ENCODE assay signal across 21 mouse cellular contexts in the genomic region with DNA sequence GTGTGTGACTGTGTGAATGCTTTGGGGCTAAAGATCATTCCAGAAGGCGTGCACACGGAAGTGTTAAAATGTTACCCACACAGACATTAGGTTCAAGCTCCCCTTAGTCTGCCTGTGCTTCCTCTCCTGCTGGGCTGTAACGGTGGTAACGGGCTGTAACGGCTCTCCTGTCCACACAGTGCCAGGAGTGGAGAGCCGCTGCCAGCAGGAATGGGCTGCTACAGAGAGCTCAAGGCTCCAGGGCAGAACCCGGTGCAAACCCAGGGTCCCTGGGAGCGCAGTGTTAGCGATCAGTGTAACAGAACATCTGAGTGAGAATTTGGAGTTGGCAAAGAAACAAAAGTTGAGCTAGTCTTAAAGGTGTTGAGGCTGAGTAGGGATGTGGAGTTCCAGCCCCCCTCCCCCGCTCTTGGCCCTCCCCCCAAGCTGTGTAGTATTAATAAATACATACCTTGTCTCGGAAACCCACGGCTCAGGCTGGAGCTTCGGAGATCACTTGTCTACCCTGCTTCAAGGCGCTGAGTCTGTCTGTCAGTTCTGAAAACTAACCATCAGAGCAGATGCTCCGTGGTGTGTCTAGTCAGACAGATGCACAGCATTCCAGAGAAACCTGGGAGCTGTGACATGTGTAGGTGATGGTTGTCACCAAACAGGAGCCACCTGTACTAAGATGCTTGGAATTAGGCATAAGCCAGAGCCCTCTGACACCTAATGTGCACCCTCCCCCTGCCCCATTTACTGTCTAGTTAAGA. TPM values are rescaled to one million over a fixed set of nuclear protein-coding genes. Genes with fewer than 3 reads are reported as not detected.
DNase-seq lines count a peak whose midpoint lies in the region; ATAC-seq and TF ChIP-seq lines count a peak whose summit lies in the region.
"Had no signal": no experiment of that assay in that cellular context is flagged by ENCODE, and none has a peak within 500 bp of the region (broad histone marks: within the 10 kb centered on the region; RNA-seq: fewer than 3 reads in every experiment).

No protein-coding gene starts in this region.

- ATAC-seq in embryonic facial prominence, embryonic 14.5 days (ENCODE audit: low read depth) = no peak; the same call in 1 of the 2 replicates
- ATAC-seq in kidney, postnatal 0 days (replicated peaks; ENCODE audit: low FRiP score, low read depth) = 0 out of 2 replicates have a peak, but pooled peaks have one; percentile 43
- ATAC-seq in lung, embryonic 16.5 days (ENCODE audit: low read depth) = 0 out of 2 replicates have a peak, but pooled peaks have one; percentile 15
- ATAC-seq: CD4-positive, CD25-positive, alpha-beta regulatory T cell, adult 4 months; forebrain, embryonic 15.5 days had no signal

- peak; percentile 5 for DNase-seq in embryonic facial prominence, embryonic 14.5 days (ENCODE audit: low spot score)
- no peak for DNase-seq in embryonic facial prominence, embryonic 10.5 days (ENCODE audit: low spot score)
- no peak for DNase-seq in kidney, postnatal 0 days (ENCODE audit: low spot score)
- DNase-seq in kidney, adult 2 months = no peak
- DNase-seq in lung, postnatal 10 days = no peak
- peak; percentile 5 for DNase-seq in brain, embryonic 14.5 days (ENCODE audit: low read depth)
- DNase-seq in embryo, embryonic 9.5 days (ENCODE audit: extremely low spot score) = no peak
- DNase-seq: adrenal gland, postnatal 10 days; B cell, adult 2 months; cerebellum, adult 18-20 months; cerebellum, adult 9-11 months; cerebellum, postnatal 36 days; gastrocnemius, postnatal 36 days; heart, adult 2 months; heart, postnatal 36 days had no signal

- peaks cover 42% of the 10 kb centered on the region for H3K36me3 ChIP-seq in embryonic facial prominence, embryonic 14.5 days (ENCODE audit: control insufficient read depth, insufficient read depth, low read length)
- H3K36me3 ChIP-seq in embryonic facial prominence, embryonic 10.5 days (replicated peaks) = peaks cover 58% of the 10 kb centered on the region
- H3K36me3 ChIP-seq in kidney, postnatal 0 days (ENCODE audit: insufficient read depth, low read length) = 0 out of 2 replicates have a peak, but pooled peaks cover 15% of the 10 kb centered on the region
- H3K36me3 ChIP-seq in kidney, adult 2 months (ENCODE audit: control insufficient read depth, insufficient read depth, low read length) = no peaks in the 10 kb centered on the region; the same call in none of the 2 replicates
- peaks cover 5% of the 10 kb centered on the region; the same call in 1 of the 2 replicates for H3K36me3 ChIP-seq in lung, embryonic 16.5 days (ENCODE audit: control insufficient read depth, insufficient read depth, low read length)

- no peak overlapping the region for H3K9ac ChIP-seq in embryonic facial prominence, embryonic 14.5 days (ENCODE audit: low read depth, low read length)
- H3K9ac ChIP-seq in kidney, postnatal 0 days (ENCODE audit: low read depth, low read length) = no peak overlapping the region
- no peak overlapping the region for H3K9ac ChIP-seq in lung, embryonic 16.5 days (ENCODE audit: low read length)
- H3K9ac ChIP-seq: forebrain, embryonic 15.5 days; heart, embryonic 12.5 days; hindbrain, embryonic 15.5 days had no signal

- H3K27ac ChIP-seq in embryonic facial prominence, embryonic 14.5 days (replicated peaks; ENCODE audit: low read depth, low read length) = no peak overlapping the region
- no peak overlapping the region for H3K27ac ChIP-seq in embryonic facial prominence, embryonic 10.5 days (replicated peaks)
- no peak overlapping the region for H3K27ac ChIP-seq in kidney, postnatal 0 days
- H3K27ac ChIP-seq in kidney, adult 2 months (ENCODE audit: insufficient read depth, low read depth, low read length) = no peak overlapping the region
- no peak overlapping the region for H3K27ac ChIP-seq in lung, embryonic 16.5 days (ENCODE audit: low read length)
- H3K27ac ChIP-seq: forebrain, embryonic 15.5 days; heart, adult 2 months; hindbrain, embryonic 15.5 days had no signal

- no peak overlapping the region for H3K4me2 ChIP-seq in embryonic facial prominence, embryonic 14.5 days (ENCODE audit: low read depth, low read length)
- no peak overlapping the region for H3K4me2 ChIP-seq in kidney, postnatal 0 days (ENCODE audit: low read length)
- H3K4me2 ChIP-seq in lung, embryonic 16.5 days (ENCODE audit: low read depth, low read length) = no peak overlapping the region
- H3K4me2 ChIP-seq: forebrain, embryonic 15.5 days; heart, embryonic 12.5 days; hindbrain, embryonic 15.5 days had no signal

- 74% methylated on average over 15 of the region's 15 CpGs for WGBS in embryonic facial prominence, embryonic 14.5 days
- WGBS in embryonic facial prominence, embryonic 10.5 days = 88% methylated on average over 15 of the region's 15 CpGs
- 66% methylated on average over 15 of the region's 15 CpGs for WGBS in kidney, postnatal 0 days
- 65% methylated on average over 15 of the region's 15 CpGs for WGBS in kidney, adult 2 months
- 70% methylated on average over 15 of the region's 15 CpGs for WGBS in lung, embryonic 16.5 days

- no peak for TF ChIP-seq POLR2A in kidney, adult 2 months (IDR thresholded peaks at IDR 0.05; ENCODE audit: low read depth, low read length)
- no peak for TF ChIP-seq POLR2A in brain, embryonic 14.5 days (IDR thresholded peaks at IDR 0.05; ENCODE audit: borderline replicate concordance, extremely low read depth, insufficient read depth, insufficient read length, poor library complexity, severe bottlenecking)

- H3K4me1 ChIP-seq in embryonic facial prominence, embryonic 14.5 days (ENCODE audit: control insufficient read depth, insufficient read depth, low read length) = no peaks in the 10 kb centered on the region
- H3K4me1 ChIP-seq in embryonic facial prominence, embryonic 10.5 days = no peaks in the 10 kb centered on the region
- no peaks in the 10 kb centered on the region for H3K4me1 ChIP-seq in kidney, postnatal 0 days (replicated peaks; ENCODE audit: insufficient read depth, low read length)
- no peaks in the 10 kb centered on the region for H3K4me1 ChIP-seq in kidney, adult 2 months (ENCODE audit: control insufficient read depth, insufficient read depth, low read length)
- H3K4me1 ChIP-seq in lung, embryonic 16.5 days (replicated peaks; ENCODE audit: control insufficient read depth, insufficient read depth, low read length) = no peaks in the 10 kb centered on the region
- H3K4me1 ChIP-seq: forebrain, embryonic 15.5 days; heart, embryonic 12.5 days; hindbrain, embryonic 15.5 days had no signal

- no peak for TF ChIP-seq CTCF in kidney, postnatal 0 days (IDR thresholded peaks at IDR 0.05; ENCODE audit: low read depth)
- TF ChIP-seq CTCF in kidney, adult 2 months (conservative IDR thresholded peaks at IDR 0.05; ENCODE audit: insufficient read depth, insufficient read length, low read depth, low read length) = no peak
- TF ChIP-seq CTCF in brain, embryonic 14.5 days (IDR thresholded peaks at IDR 0.05; ENCODE audit: borderline replicate concordance, extremely low read depth, insufficient read depth, insufficient read length) = no peak

- no peaks in the 10 kb centered on the region for H3K9me3 ChIP-seq in embryonic facial prominence, embryonic 14.5 days (ENCODE audit: control insufficient read depth, low read length)
- H3K9me3 ChIP-seq in embryonic facial prominence, embryonic 10.5 days = no peaks in the 10 kb centered on the region
- H3K9me3 ChIP-seq in kidney, postnatal 0 days (replicated peaks; ENCODE audit: low read length) = no peaks in the 10 kb centered on the region
- no peaks in the 10 kb centered on the region for H3K9me3 ChIP-seq in lung, embryonic 16.5 days (ENCODE audit: control insufficient read depth, low read length)
- H3K9me3 ChIP-seq: forebrain, embryonic 15.5 days; G1E; heart, embryonic 12.5 days; hindbrain, embryonic 15.5 days had no signal

- no peaks in the 10 kb centered on the region for H3K27me3 ChIP-seq in embryonic facial prominence, embryonic 14.5 days (replicated peaks; ENCODE audit: control insufficient read depth, insufficient read depth, low read length)
- H3K27me3 ChIP-seq in embryonic facial prominence, embryonic 10.5 days (replicated peaks; ENCODE audit: low read depth, poor library complexity, severe bottlenecking) = no peaks in the 10 kb centered on the region
- no peaks in the 10 kb centered on the region for H3K27me3 ChIP-seq in kidney, postnatal 0 days (ENCODE audit: insufficient read depth, low read length)
- no peaks in the 10 kb centered on the region for H3K27me3 ChIP-seq in kidney, adult 2 months (replicated peaks; ENCODE audit: control insufficient read depth, insufficient read depth, low read length)
- H3K27me3 ChIP-seq in lung, embryonic 16.5 days (ENCODE audit: control insufficient read depth, insufficient read depth, low read depth, low read length) = no peaks in the 10 kb centered on the region
- H3K27me3 ChIP-seq: forebrain, embryonic 15.5 days; heart, embryonic 12.5 days; hindbrain, embryonic 15.5 days had no signal

- H3K4me3 ChIP-seq in embryonic facial prominence, embryonic 14.5 days (ENCODE audit: low read depth, low read length) = no peak overlapping the region
- no peak overlapping the region for H3K4me3 ChIP-seq in embryonic facial prominence, embryonic 10.5 days
- no peak overlapping the region for H3K4me3 ChIP-seq in kidney, postnatal 0 days (replicated peaks; ENCODE audit: low read depth, low read length)
- H3K4me3 ChIP-seq in kidney, adult 2 months (ENCODE audit: insufficient read depth, low read depth, low read length) = no peak overlapping the region
- H3K4me3 ChIP-seq in lung, embryonic 16.5 days (ENCODE audit: low read length) = no peak overlapping the region
- H3K4me3 ChIP-seq: forebrain, embryonic 15.5 days; heart, adult 2 months; heart, embryonic 12.5 days; hindbrain, embryonic 15.5 days had no signal

RNA-seq across cellular contexts. Expression of a gene that starts 26.0 kb away (rescaled TPM):
- 17.7 and 19.9 TPM in 2 replicates for polyA plus RNA-seq in embryonic facial prominence, embryonic 14.5 days (2014; fragmentation: Nextera tagmentation; extraction: Ambion mirVana)
- 30.0 and 32.3 TPM in 2 replicates for polyA plus RNA-seq in embryonic facial prominence, embryonic 10.5 days (2016; fragmentation: Nextera tagmentation; extraction: Ambion mirVana)
- 55.3 and 55.8 TPM in 2 replicates for polyA plus RNA-seq in kidney, postnatal 0 days (2015; fragmentation: Nextera tagmentation; extraction: Ambion mirVana)
- 52.6 and 55.0 TPM in 2 replicates for polyA plus RNA-seq in kidney, adult 2 months (2012; rRNA removed)
- polyA plus RNA-seq in lung, embryonic 16.5 days (2015; fragmentation: Nextera tagmentation; extraction: Ambion mirVana) = 22.6 and 24.8 TPM in 2 replicates
- 14.7 and 18.8 TPM in 2 replicates for polyA plus RNA-seq in brain, embryonic 14.5 days (2012; rRNA removed)

RNA-seq across cellular contexts. Expression of a gene that starts 27.2 kb away (rescaled TPM):
- 11.6 and 14.0 TPM in 2 replicates for polyA plus RNA-seq in embryonic facial prominence, embryonic 14.5 days (2014; fragmentation: Nextera tagmentation; extraction: Ambion mirVana)
- polyA plus RNA-seq in embryonic facial prominence, embryonic 10.5 days (2016; fragmentation: Nextera tagmentation; extraction: Ambion mirVana) = 14.2 and 14.5 TPM in 2 replicates
- 11.6 and 12.9 TPM in 2 replicates for polyA plus RNA-seq in kidney, postnatal 0 days (2015; fragmentation: Nextera tagmentation; extraction: Ambion mirVana)
- polyA plus RNA-seq in kidney, adult 2 months (2012; rRNA removed) = 11.4 and 13.7 TPM in 2 replicates
- polyA plus RNA-seq in lung, embryonic 16.5 days (2015; fragmentation: Nextera tagmentation; extraction: Ambion mirVana) = 10.7 and 11.5 TPM in 2 replicates
- polyA plus RNA-seq in brain, embryonic 14.5 days (2012; rRNA removed) = 20.9 and 21.0 TPM in 2 replicates

RNA-seq across cellular contexts. Expression of a gene that starts 35.5 kb away (rescaled TPM):
- 188 and 208 TPM in 2 replicates for polyA plus RNA-seq in embryonic facial prominence, embryonic 14.5 days (2014; fragmentation: Nextera tagmentation; extraction: Ambion mirVana)
- polyA plus RNA-seq in embryonic facial prominence, embryonic 10.5 days (2016; fragmentation: Nextera tagmentation; extraction: Ambion mirVana) = 340 and 346 TPM in 2 replicates
- 185 and 187 TPM in 2 replicates for polyA plus RNA-seq in kidney, postnatal 0 days (2015; fragmentation: Nextera tagmentation; extraction: Ambion mirVana)
- 12.8 and 17.6 TPM in 2 replicates for polyA plus RNA-seq in kidney, adult 2 months (2012; rRNA removed)
- polyA plus RNA-seq in lung, embryonic 16.5 days (2015; fragmentation: Nextera tagmentation; extraction: Ambion mirVana) = 221 and 256 TPM in 2 replicates
- 66.4 and 66.6 TPM in 2 replicates for polyA plus RNA-seq in brain, embryonic 14.5 days (2012; rRNA removed)

RNA-seq across cellular contexts. Expression of a gene that starts 52.0 kb away (rescaled TPM):
- polyA plus RNA-seq in embryonic facial prominence, embryonic 14.5 days (2014; fragmentation: Nextera tagmentation; extraction: Ambion mirVana) = 4.9 and 5.3 TPM in 2 replicates
- polyA plus RNA-seq in embryonic facial prominence, embryonic 10.5 days (2016; fragmentation: Nextera tagmentation; extraction: Ambion mirVana) = 0.79 and 0.90 TPM in 2 replicates
- 1.1 and 1.6 TPM in 2 replicates for polyA plus RNA-seq in kidney, postnatal 0 days (2015; fragmentation: Nextera tagmentation; extraction: Ambion mirVana)
- polyA plus RNA-seq in kidney, adult 2 months (2012; rRNA removed) = 3.1 and 3.2 TPM in 2 replicates
- polyA plus RNA-seq in lung, embryonic 16.5 days (2015; fragmentation: Nextera tagmentation; extraction: Ambion mirVana) = 1.4 and 1.5 TPM in 2 replicates
- polyA plus RNA-seq in brain, embryonic 14.5 days (2012; rRNA removed) = 1.0 and 2.2 TPM in 2 replicates

RNA-seq across cellular contexts. Expression of a gene that starts 55.9 kb away (rescaled TPM):
- 4.1 and 4.8 TPM in 2 replicates for polyA plus RNA-seq in embryonic facial prominence, embryonic 14.5 days (2014; fragmentation: Nextera tagmentation; extraction: Ambion mirVana)
- 2.0 and 3.0 TPM in 2 replicates for polyA plus RNA-seq in embryonic facial prominence, embryonic 10.5 days (2016; fragmentation: Nextera tagmentation; extraction: Ambion mirVana)
- 2.3 and 2.7 TPM in 2 replicates for polyA plus RNA-seq in kidney, postnatal 0 days (2015; fragmentation: Nextera tagmentation; extraction: Ambion mirVana)
- 2.5 and 2.6 TPM in 2 replicates for polyA plus RNA-seq in kidney, adult 2 months (2012; rRNA removed)
- polyA plus RNA-seq in lung, embryonic 16.5 days (2015; fragmentation: Nextera tagmentation; extraction: Ambion mirVana) = 2.6 and 2.8 TPM in 2 replicates
- 10.1 and 11.3 TPM in 2 replicates for polyA plus RNA-seq in brain, embryonic 14.5 days (2012; rRNA removed)
- polyA plus RNA-seq: G1E had no signal

Comparison
In these comparisons a context has a peak if more than half of its experiments do, and no peak if none do; other contexts are left out.
1. DNase-seq: peak in embryonic facial prominence, embryonic 14.5 days (single experiment) and brain, embryonic 14.5 days (single experiment); none in embryonic facial prominence, embryonic 10.5 days (single experiment), kidney, postnatal 0 days (single experiment), kidney, adult 2 months (single experiment), lung, postnatal 10 days (single experiment) and embryo, embryonic 9.5 days (single experiment).